Mouse (Mus musculus) heart, embryonic 10.5 days (tissue): ENCODE measurements around the gene Sh3kbp1. TPM values are rescaled to one million over a fixed set of nuclear protein-coding genes. Genes with fewer than 3 reads are reported as not detected.

Source experiments
- DNase-seq: peaks from one replicate; pipeline ENCODE4 v3.0.0-alpha.2; 2017; ENCODE audit warnings: low spot score
- H3K27ac ChIP-seq: fragments of 300-500 bp; sonication (generic); 2 replicates; pipeline ENCODE4 v1.5.1; 2016; ENCODE audit warnings: mild to moderate bottlenecking
- H3K27me3 ChIP-seq: fragments of 300-500 bp; sonication (generic); 2 replicates; pipeline ENCODE4 v1.6.1; 2016; ENCODE audit warnings: mild to moderate bottlenecking; ENCODE audit not compliant: poor library complexity, insufficient read depth, severe bottlenecking
- H3K36me3 ChIP-seq: fragments of 300-500 bp; sonication (generic); 2 replicates; pipeline ENCODE4 v1.6.1; 2016; ENCODE audit warnings: mild to moderate bottlenecking, moderate library complexity
- H3K4me1 ChIP-seq: fragments of 300-500 bp; sonication (generic); 2 replicates; pipeline ENCODE4 v1.6.1; 2016; ENCODE audit warnings: mild to moderate bottlenecking
- H3K4me3 ChIP-seq: fragments of 300-500 bp; sonication (generic); 2 replicates; pipeline ENCODE4 v1.5.1; 2016; ENCODE audit warnings: mild to moderate bottlenecking, moderate library complexity
- H3K9me3 ChIP-seq: fragments of 300-500 bp; sonication (generic); 2 replicates; pipeline ENCODE4 v1.6.1; 2016; ENCODE audit warnings: mild to moderate bottlenecking, moderate library complexity
- WGBS: fragments of 180-500 bp; shearing (Covaris S2); methylation state at CpG from one replicate; pipeline ENCODE4 v1.1.7; 2016; 5-methylcytosine and 5-hydroxymethylcytosine counted together
- polyA plus RNA-seq: library from polyadenylated mRNA; unstranded; fragments of >200 nt; fragmentation: Nextera tagmentation; extraction: Ambion mirVana; gene quantifications from 2 replicates; pipeline ENCODE4 v1.2.1, GENCODE M21; 2016

Gene Sh3kbp1
- polyA plus RNA-seq, 1 experiment from 2014 or later, result 54.1 TPM

GRCm38 (mm10) chrX:159881576-159881975, 254.5 kb downstream of the Sh3kbp1 start:
- H3K9me3 ChIP-seq, result no peaks in the 10 kb centered on the region
- no peak overlapping the region for H3K27ac ChIP-seq
- no peaks in the 10 kb centered on the region; the same call in 1 of the 2 replicates for H3K27me3 ChIP-seq
- no peaks in the 10 kb centered on the region for H3K36me3 ChIP-seq
- H3K4me3 ChIP-seq, result no peak overlapping the region
- 70% methylated on average over 5 of the region's 5 CpGs for WGBS
- no peaks in the 10 kb centered on the region for H3K4me1 ChIP-seq
- no peak for DNase-seq

- Histone ChIP-seq H3K4me3 (no peak overlapping the region), H3K36me3 (no peaks in the 10 kb centered on the region), H3K4me1 (no peaks in the 10 kb centered on the region), H3K27me3 (no peaks in the 10 kb centered on the region), H3K27ac (no peak overlapping the region), H3K9me3 (no peaks in the 10 kb centered on the region)
- WGBS, result 77% methylated on average over 4 of the region's 4 CpGs
- no peak for DNase-seq
Observed at GRCm38 (mm10) chrX:159896536-159896935, 269.5 kb downstream of the Sh3kbp1 start.

DNA sequence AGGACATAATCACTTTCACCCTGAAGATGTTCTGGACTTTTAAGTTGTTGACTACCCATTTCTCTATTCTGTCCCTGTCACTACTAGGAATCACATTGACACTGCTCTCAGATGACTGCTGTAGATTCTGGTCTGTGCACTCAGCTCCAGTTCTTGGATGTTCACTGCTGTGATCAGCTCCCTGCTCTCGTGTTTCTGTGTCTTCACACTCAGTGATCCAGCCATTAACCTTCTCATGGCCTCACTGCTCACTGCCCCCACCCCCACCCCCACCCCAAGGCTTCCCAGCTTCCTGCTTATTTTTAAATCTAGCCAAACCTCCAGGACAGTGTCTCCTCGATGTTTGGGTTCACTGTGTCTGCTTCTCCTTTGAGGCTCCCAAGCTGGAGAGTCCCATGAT, 271.0 kb downstream of the Sh3kbp1 start:
- Histone ChIP-seq H3K27ac (no peak overlapping the region), H3K9me3 (no peaks in the 10 kb centered on the region), H3K4me3 (no peak overlapping the region), H3K36me3 (no peaks in the 10 kb centered on the region), H3K4me1 (no peaks in the 10 kb centered on the region), H3K27me3 (no peaks in the 10 kb centered on the region)
- 30% methylated on average over 2 of the region's 2 CpGs for WGBS
- DNase-seq, result no peak

DNA sequence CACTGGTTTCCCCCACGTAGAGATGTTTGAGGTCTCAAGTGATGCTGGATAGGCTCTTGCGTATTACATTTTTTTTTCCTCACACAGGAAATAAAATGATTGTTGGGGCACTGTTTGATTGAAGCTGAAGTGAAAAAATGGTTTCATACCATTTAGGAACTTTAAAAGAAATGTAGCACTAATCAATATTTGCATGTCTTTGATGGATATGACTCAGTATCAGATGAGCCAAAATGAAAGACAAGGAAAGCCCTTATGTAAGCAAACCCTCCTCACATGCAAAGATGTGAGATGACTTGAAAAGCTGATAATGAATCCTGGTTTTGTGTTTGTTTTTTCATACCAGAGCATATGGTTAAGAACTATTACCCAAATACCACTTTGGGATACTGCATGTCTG, 272.0 kb downstream of the Sh3kbp1 start:
- WGBS, result 70% methylated on average over 2 of the region's 2 CpGs
- Histone ChIP-seq H3K4me3 (no peak overlapping the region), H3K36me3 (no peaks in the 10 kb centered on the region), H3K4me1 (no peaks in the 10 kb centered on the region), H3K27ac (no peak overlapping the region), H3K9me3 (no peaks in the 10 kb centered on the region), H3K27me3 (no peaks in the 10 kb centered on the region)
- DNase-seq, result no peak

- H3K4me3 ChIP-seq, result no peak overlapping the region
- H3K9me3 ChIP-seq, result no peaks in the 10 kb centered on the region
- WGBS, result 85% methylated on average over 3 of the region's 3 CpGs
- H3K36me3 ChIP-seq, result no peaks in the 10 kb centered on the region
- no peaks in the 10 kb centered on the region for H3K4me1 ChIP-seq
- no peak for DNase-seq
- no peak overlapping the region for H3K27ac ChIP-seq
- H3K27me3 ChIP-seq, result peaks cover 18% of the 10 kb centered on the region; the same call in 1 of the 2 replicates
Observed at GRCm38 (mm10) chrX:159903421-159903820, 276.3 kb downstream of the Sh3kbp1 start.

DNA sequence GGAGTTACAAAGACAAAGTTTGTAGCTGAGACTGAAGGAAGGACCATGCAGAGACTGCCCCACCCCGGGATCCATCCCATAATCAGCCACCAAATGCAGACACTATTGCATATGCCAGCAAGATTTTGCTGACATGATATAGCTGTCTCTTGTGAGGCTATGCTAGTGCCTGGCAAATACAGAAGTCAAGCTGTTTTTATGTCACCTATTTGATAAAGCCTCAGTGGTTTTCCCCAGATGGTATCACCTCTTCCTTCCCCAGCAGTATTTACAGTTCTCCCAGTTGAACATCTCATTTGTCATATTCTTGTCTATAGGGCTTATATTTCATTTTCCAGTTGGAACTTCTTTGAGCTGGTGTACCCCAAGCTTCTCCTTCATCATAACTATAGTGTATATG, 280.6 kb downstream of the Sh3kbp1 start:
- Histone ChIP-seq H3K4me3 (no peak overlapping the region), H3K27me3 (peaks cover 18% of the 10 kb centered on the region; the same call in 1 of the 2 replicates), H3K9me3 (no peaks in the 10 kb centered on the region), H3K27ac (no peak overlapping the region), H3K36me3 (no peaks in the 10 kb centered on the region), H3K4me1 (no peaks in the 10 kb centered on the region)
- 67% methylated on average over 1 of the region's 1 CpGs for WGBS
- no peak for DNase-seq

GRCm38 (mm10) chrX:159909446-159910277, 282.6 kb downstream of the Sh3kbp1 start:
- no peak for DNase-seq
- H3K27me3 ChIP-seq, result peaks cover 17% of the 10 kb centered on the region; the same call in 1 of the 2 replicates
- H3K4me3 ChIP-seq, result no peak overlapping the region
- no peak overlapping the region for H3K27ac ChIP-seq
- no peaks in the 10 kb centered on the region for H3K36me3 ChIP-seq
- 66% methylated on average over 6 of the region's 6 CpGs for WGBS
- H3K4me1 ChIP-seq, result no peaks in the 10 kb centered on the region
- no peaks in the 10 kb centered on the region for H3K9me3 ChIP-seq

GRCm38 (mm10) chrX:159910600-159910999, 283.5 kb downstream of the Sh3kbp1 start:
- H3K27ac ChIP-seq, result no peak overlapping the region
- peaks cover 8% of the 10 kb centered on the region; the same call in 1 of the 2 replicates for H3K27me3 ChIP-seq
- DNase-seq, result no peak
- no peaks in the 10 kb centered on the region for H3K4me1 ChIP-seq
- WGBS, result 75% methylated on average over 3 of the region's 3 CpGs
- no peak overlapping the region for H3K4me3 ChIP-seq
- no peaks in the 10 kb centered on the region for H3K36me3 ChIP-seq
- H3K9me3 ChIP-seq, result no peaks in the 10 kb centered on the region

GRCm38 (mm10) chrX:159911613-159912012, 284.5 kb downstream of the Sh3kbp1 start:
- Histone ChIP-seq H3K4me3 (no peak overlapping the region), H3K27ac (no peak overlapping the region), H3K27me3 (no peaks in the 10 kb centered on the region), H3K9me3 (no peaks in the 10 kb centered on the region), H3K36me3 (no peaks in the 10 kb centered on the region), H3K4me1 (no peaks in the 10 kb centered on the region)
- DNase-seq, result no peak
- 86% methylated on average over 4 of the region's 4 CpGs for WGBS

DNA sequence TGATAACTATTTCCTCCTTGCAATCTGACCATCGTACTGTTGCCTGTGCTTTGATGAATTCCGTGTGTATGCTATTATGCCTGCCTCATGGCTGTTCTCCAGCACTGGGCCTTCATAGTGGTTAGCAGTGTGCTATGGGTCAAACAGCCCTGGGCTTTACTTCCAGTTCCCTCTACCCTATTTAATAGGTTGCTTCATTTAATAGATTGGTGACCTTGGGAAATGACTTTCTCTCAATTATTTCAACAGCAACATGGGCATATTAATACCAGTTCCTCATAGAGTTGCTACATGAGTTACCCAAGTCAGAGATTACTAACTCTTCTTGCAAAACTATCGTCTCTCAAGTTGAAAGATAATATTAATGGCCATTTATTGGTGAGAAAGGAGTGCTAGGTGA, 285.0 kb downstream of the Sh3kbp1 start:
- Histone ChIP-seq H3K27ac (no peak overlapping the region), H3K27me3 (no peaks in the 10 kb centered on the region), H3K4me3 (no peak overlapping the region), H3K9me3 (no peaks in the 10 kb centered on the region), H3K4me1 (no peaks in the 10 kb centered on the region), H3K36me3 (no peaks in the 10 kb centered on the region)
- DNase-seq, result no peak
- 68% methylated on average over 3 of the region's 3 CpGs for WGBS

- Histone ChIP-seq H3K4me1 (no peaks in the 10 kb centered on the region), H3K36me3 (no peaks in the 10 kb centered on the region), H3K27ac (no peak overlapping the region), H3K9me3 (no peaks in the 10 kb centered on the region), H3K4me3 (no peak overlapping the region), H3K27me3 (no peaks in the 10 kb centered on the region)
- DNase-seq, result no peak
- 59% methylated on average over 3 of the region's 3 CpGs for WGBS
Observed at GRCm38 (mm10) chrX:159913489-159913888, 286.4 kb downstream of the Sh3kbp1 start.

DNA sequence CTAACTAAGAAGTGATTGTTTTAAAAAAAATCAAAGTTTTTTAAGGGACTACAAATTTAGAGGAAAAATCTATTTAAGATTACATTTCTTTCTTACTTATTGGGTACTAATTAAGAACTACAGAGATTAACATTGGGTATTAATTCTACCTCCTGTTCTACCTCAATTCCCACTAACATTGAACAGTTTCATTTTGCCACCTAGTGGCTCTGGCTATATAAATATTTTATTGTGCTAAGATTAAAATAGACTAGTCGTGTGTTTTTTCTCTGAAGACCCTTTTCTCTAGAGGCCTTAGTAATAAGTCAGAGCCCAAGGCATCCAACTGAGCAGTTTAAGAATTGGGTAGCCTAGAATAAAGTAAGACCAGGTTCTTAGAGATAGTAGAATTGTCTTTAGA, 288.1 kb downstream of the Sh3kbp1 start:
- DNase-seq, result no peak
- H3K9me3 ChIP-seq, result no peaks in the 10 kb centered on the region
- H3K27me3 ChIP-seq, result no peaks in the 10 kb centered on the region
- no peak overlapping the region for H3K4me3 ChIP-seq
- 67% methylated on average over 1 of the region's 1 CpGs for WGBS
- H3K36me3 ChIP-seq, result no peaks in the 10 kb centered on the region
- H3K4me1 ChIP-seq, result no peaks in the 10 kb centered on the region
- H3K27ac ChIP-seq, result no peak overlapping the region

GRCm38 (mm10) chrX:159924759-159925158, 297.7 kb downstream of the Sh3kbp1 start:
- Histone ChIP-seq H3K27ac (no peak overlapping the region), H3K36me3 (no peaks in the 10 kb centered on the region), H3K4me1 (peaks cover 8% of the 10 kb centered on the region), H3K9me3 (no peaks in the 10 kb centered on the region), H3K27me3 (peaks cover 6% of the 10 kb centered on the region; the same call in 1 of the 2 replicates), H3K4me3 (no peak overlapping the region)
- no peak for DNase-seq
- WGBS, result 77% methylated on average over 6 of the region's 6 CpGs
